Mouse (Mus musculus): ENCODE data around the gene Frem1.

GRCm38 (mm10) chr4:83032780-83033179, 19.4 kb downstream of the Frem1 start:
- TF ChIP-seq CTCF (IDR thresholded peaks at IDR 0.05; ENCODE audit: extremely low read depth, insufficient read depth, low read length) (no peak), POLR2A (IDR thresholded peaks at IDR 0.05; ENCODE audit: extremely low read depth, insufficient read depth, low read length) (no peak)
